Mouse (Mus musculus): ENCODE data around the gene Fndc8. TPM values are rescaled to one million over a fixed set of nuclear protein-coding genes. Genes with fewer than 3 reads are reported as not detected.

Fndc8 gene
- total and polyA plus RNA-seq, 2 experiments from 2014 or later, result 0.13 TPM; not detected in 1

DNA sequence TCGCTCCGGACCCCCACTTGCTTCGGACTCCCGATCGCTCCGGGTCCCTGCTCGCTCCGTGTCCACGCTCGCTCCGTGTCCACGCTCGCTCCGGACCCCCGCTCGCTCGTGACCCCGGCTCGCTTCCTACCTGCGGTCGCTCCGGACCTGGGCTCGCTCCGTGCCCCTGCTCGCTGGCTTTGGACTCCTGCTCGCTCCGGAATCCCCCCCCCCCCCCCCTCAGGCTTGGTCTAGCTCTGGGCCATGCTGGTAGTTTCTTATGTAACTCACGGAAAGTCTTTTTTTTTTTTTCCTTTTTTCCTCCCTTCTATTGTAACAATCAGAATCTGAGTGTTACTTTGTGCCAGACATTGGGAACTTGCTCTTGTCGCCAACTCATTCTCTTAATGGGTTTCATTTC lies 41.3 kb downstream of the Fndc8 start:
- H3K4me1 ChIP-seq (ENCODE audit: insufficient read depth, low read length), result no peaks in the 10 kb centered on the region
- under 1% methylated on average over 27 of the region's 29 CpGs for WGBS
- no peak overlapping the region for H3K27ac ChIP-seq
- H3K9ac ChIP-seq (replicated peaks; ENCODE audit: low read length), result no peak overlapping the region; the same call in 1 of the 2 replicates
- peak overlapping the region; percentile 81 for H3K4me2 ChIP-seq (ENCODE audit: low read depth, low read length)
- 0 out of 2 replicates have a peak, but pooled peaks have one; percentile 56 for ATAC-seq
- no peaks in the 10 kb centered on the region for H3K9me3 ChIP-seq (ENCODE audit: low read length)
- TF ChIP-seq CTCF (IDR thresholded peaks at IDR 0.05; ENCODE audit: low read depth), result no peak
- no peaks in the 10 kb centered on the region for H3K36me3 ChIP-seq (ENCODE audit: insufficient read depth, low read length)
- DNase-seq (ENCODE audit: low spot score), result no peak
- H3K4me3 ChIP-seq (ENCODE audit: low read length), result peak overlapping the region; percentile 52
- H3K27me3 ChIP-seq (ENCODE audit: insufficient read depth, low read length), result peaks cover 31% of the 10 kb centered on the region

DNA sequence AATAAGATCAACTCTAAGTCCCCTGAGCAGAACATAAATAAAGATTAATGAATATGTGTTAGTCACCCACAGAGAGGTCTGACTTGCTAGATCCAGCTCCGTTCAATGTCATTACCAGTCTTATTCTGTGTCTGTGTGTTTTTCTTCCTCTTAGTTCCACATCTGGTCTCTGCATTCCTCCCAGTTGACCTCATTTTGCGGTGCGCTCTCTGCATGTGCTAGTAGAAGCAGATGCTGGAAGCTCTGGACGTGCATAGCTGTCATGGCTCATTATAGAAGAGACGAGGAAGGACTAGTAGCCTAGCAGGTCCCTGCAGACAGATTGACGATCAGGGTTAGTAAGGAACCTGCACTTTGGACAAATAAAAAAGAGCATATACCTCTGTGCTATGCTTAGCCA lies 51.4 kb downstream of the Fndc8 start:
- Histone ChIP-seq H3K36me3 (ENCODE audit: insufficient read depth, low read length) (no peaks in the 10 kb centered on the region), H3K9me3 (ENCODE audit: low read length) (no peaks in the 10 kb centered on the region), H3K4me1 (ENCODE audit: insufficient read depth, low read length) (no peaks in the 10 kb centered on the region), H3K4me2 (ENCODE audit: low read depth, low read length) (no peak overlapping the region), H3K4me3 (ENCODE audit: low read length) (no peak overlapping the region), H3K9ac (replicated peaks; ENCODE audit: low read length) (no peak overlapping the region), H3K27ac (no peak overlapping the region), H3K27me3 (ENCODE audit: insufficient read depth, low read length) (no peaks in the 10 kb centered on the region)
- no peak for TF ChIP-seq CTCF (IDR thresholded peaks at IDR 0.05; ENCODE audit: low read depth)
- WGBS, result 54% methylated on average over 6 of the region's 6 CpGs
- DNase-seq (ENCODE audit: low spot score) (no peak), ATAC-seq (no peak)

DNA sequence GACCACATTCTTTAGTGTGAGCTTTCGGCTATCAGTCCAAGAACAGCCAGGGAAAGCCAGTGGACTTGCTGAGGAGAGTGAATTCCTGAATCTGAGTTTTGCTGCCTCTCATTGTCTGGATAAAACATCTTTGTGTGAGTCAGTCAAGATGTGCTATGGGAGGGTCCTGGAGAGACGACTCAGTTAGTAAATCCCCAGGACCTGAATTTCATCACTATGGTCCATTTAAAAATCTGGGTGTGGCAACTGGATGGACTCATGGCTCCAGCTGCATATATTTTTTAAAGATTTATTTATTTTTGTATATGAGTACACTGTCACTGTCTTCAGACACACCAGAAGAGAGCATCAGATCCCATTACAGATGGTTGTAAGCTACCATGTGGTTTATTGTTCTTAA lies 53.7 kb downstream of the Fndc8 start:
- 67% methylated on average over 2 of the region's 2 CpGs for WGBS
- Histone ChIP-seq H3K9ac (replicated peaks; ENCODE audit: low read length) (no peak overlapping the region), H3K4me2 (ENCODE audit: low read depth, low read length) (no peak overlapping the region), H3K4me3 (ENCODE audit: low read length) (no peak overlapping the region), H3K9me3 (ENCODE audit: low read length) (no peaks in the 10 kb centered on the region), H3K4me1 (ENCODE audit: insufficient read depth, low read length) (no peaks in the 10 kb centered on the region), H3K36me3 (ENCODE audit: insufficient read depth, low read length) (no peaks in the 10 kb centered on the region), H3K27ac (no peak overlapping the region), H3K27me3 (ENCODE audit: insufficient read depth, low read length) (peaks cover 2% of the 10 kb centered on the region; the same call in 1 of the 2 replicates)
- ATAC-seq, result no peak
- no peak for TF ChIP-seq CTCF (IDR thresholded peaks at IDR 0.05; ENCODE audit: low read depth)
- no peak for DNase-seq (ENCODE audit: low spot score)

DNA sequence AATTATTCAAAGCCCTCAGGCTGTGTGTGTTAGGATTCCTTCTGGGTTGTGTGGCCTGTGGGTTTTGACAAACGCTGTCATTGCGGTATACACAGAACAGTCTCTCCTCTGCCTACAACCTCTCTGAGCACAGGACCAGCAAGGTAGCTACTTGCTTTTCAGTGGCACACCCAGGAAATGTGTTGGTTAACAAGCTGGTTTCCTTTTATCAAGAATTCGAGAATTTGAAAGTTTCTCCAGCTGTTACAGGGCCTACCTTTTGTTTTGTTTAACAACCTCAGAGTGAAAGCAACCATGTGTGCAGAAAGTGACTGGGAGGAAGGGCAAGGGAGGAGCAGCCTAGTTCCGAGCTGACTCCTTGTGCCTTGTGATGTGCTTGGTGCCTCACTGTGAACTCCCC lies 55.5 kb downstream of the Fndc8 start:
- H3K4me1 ChIP-seq (ENCODE audit: insufficient read depth, low read length), result no peaks in the 10 kb centered on the region
- DNase-seq (ENCODE audit: low spot score) (no peak), ATAC-seq (no peak)
- H3K27ac ChIP-seq, result no peak overlapping the region
- H3K9ac ChIP-seq (replicated peaks; ENCODE audit: low read length), result no peak overlapping the region
- peaks cover 18% of the 10 kb centered on the region for H3K27me3 ChIP-seq (ENCODE audit: insufficient read depth, low read length)
- WGBS, result 46% methylated on average over 4 of the region's 4 CpGs
- no peaks in the 10 kb centered on the region for H3K36me3 ChIP-seq (ENCODE audit: insufficient read depth, low read length)
- TF ChIP-seq CTCF (IDR thresholded peaks at IDR 0.05; ENCODE audit: low read depth), result no peak
- no peak overlapping the region for H3K4me3 ChIP-seq (ENCODE audit: low read length)
- no peak overlapping the region for H3K4me2 ChIP-seq (ENCODE audit: low read depth, low read length)
- H3K9me3 ChIP-seq (ENCODE audit: low read length), result no peaks in the 10 kb centered on the region

DNA sequence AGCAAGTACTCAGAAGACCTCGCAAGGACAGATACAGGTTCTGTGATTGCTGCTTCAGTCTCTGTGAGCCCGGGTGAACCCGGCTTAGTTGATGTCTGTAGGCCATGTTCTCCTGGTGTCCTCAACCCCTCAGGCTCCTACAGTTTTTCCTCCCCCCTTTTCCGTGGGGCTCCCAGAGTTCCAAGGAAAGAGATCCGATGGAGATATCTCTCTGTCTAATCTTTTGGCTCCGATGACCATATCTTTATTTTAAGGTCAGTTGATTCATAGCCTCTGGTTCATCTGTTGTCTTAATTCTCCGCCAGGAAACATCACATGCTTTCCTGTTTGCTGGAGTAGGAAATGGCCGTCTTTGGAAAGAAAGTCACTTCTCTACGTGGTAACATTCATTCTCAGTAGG lies 57.1 kb downstream of the Fndc8 start:
- 85% methylated on average over 9 of the region's 9 CpGs for WGBS
- no peak for TF ChIP-seq CTCF (IDR thresholded peaks at IDR 0.05; ENCODE audit: low read depth)
- H3K4me3 ChIP-seq (ENCODE audit: low read length), result no peak overlapping the region
- no peaks in the 10 kb centered on the region for H3K36me3 ChIP-seq (ENCODE audit: insufficient read depth, low read length)
- ATAC-seq, result no peak
- no peak overlapping the region for H3K27ac ChIP-seq
- DNase-seq (ENCODE audit: low spot score), result no peak
- H3K9me3 ChIP-seq (ENCODE audit: low read length), result no peaks in the 10 kb centered on the region
- H3K4me2 ChIP-seq (ENCODE audit: low read depth, low read length), result no peak overlapping the region
- H3K4me1 ChIP-seq (ENCODE audit: insufficient read depth, low read length), result no peaks in the 10 kb centered on the region
- H3K27me3 ChIP-seq (ENCODE audit: insufficient read depth, low read length), result peaks cover 18% of the 10 kb centered on the region
- no peak overlapping the region for H3K9ac ChIP-seq (replicated peaks; ENCODE audit: low read length)

Other genes with a start within 250 kb of the Fndc8 start
- 0.31 TPM in 1 of 2 replicates, not detected in the other for gene Cct6b, start 127.8 kb upstream of the Fndc8 start, total RNA-seq (2014; rRNA removed)
- 0.34 and 0.39 TPM in 2 replicates for gene Cct6b, start 127.8 kb upstream of the Fndc8 start, polyA plus RNA-seq (2015; fragmentation: Nextera tagmentation; extraction: Ambion mirVana)
- gene Zfp830, start 127.8 kb upstream of the Fndc8 start, total RNA-seq (2014; rRNA removed), result 7.9 and 14.5 TPM in 2 replicates
- gene Zfp830, start 127.8 kb upstream of the Fndc8 start, polyA plus RNA-seq (2015; fragmentation: Nextera tagmentation; extraction: Ambion mirVana), result 17.4 and 18.6 TPM in 2 replicates
- gene Lig3, start 111.0 kb upstream of the Fndc8 start, total RNA-seq (2014; rRNA removed), result 45.3 and 51.5 TPM in 2 replicates
- gene Lig3, start 111.0 kb upstream of the Fndc8 start, polyA plus RNA-seq (2015; fragmentation: Nextera tagmentation; extraction: Ambion mirVana), result 15.6 and 16.2 TPM in 2 replicates
- gene Rffl, start 20.9 kb upstream of the Fndc8 start, total RNA-seq (2014; rRNA removed), result 4.9 and 6.1 TPM in 2 replicates
- 2.5 and 3.2 TPM in 2 replicates for gene Rffl, start 20.9 kb upstream of the Fndc8 start, polyA plus RNA-seq (2015; fragmentation: Nextera tagmentation; extraction: Ambion mirVana)
- gene Rad51d, start 1.5 kb upstream of the Fndc8 start, total RNA-seq (2014; rRNA removed), result 8.9 and 11.4 TPM in 2 replicates
- gene Rad51d, start 1.5 kb upstream of the Fndc8 start, polyA plus RNA-seq (2015; fragmentation: Nextera tagmentation; extraction: Ambion mirVana), result 9.7 TPM in 2 replicates
- gene Nle1, start 16.3 kb downstream of the Fndc8 start, total RNA-seq (2014; rRNA removed), result 23.5 and 34.2 TPM in 2 replicates
- gene Nle1, start 16.3 kb downstream of the Fndc8 start, polyA plus RNA-seq (2015; fragmentation: Nextera tagmentation; extraction: Ambion mirVana), result 26.0 and 27.2 TPM in 2 replicates
- gene Unc45b, start 18.4 kb downstream of the Fndc8 start, total RNA-seq (2014; rRNA removed), result 0.42 and 4.5 TPM in 2 replicates
- gene Unc45b, start 18.4 kb downstream of the Fndc8 start, polyA plus RNA-seq (2015; fragmentation: Nextera tagmentation; extraction: Ambion mirVana), result 2.4 and 3.4 TPM in 2 replicates
- 1.8 and 2.2 TPM in 2 replicates for gene Slfn5, start 59.2 kb downstream of the Fndc8 start, total RNA-seq (2014; rRNA removed)
- gene Slfn5, start 59.2 kb downstream of the Fndc8 start, polyA plus RNA-seq (2015; fragmentation: Nextera tagmentation; extraction: Ambion mirVana), result 2.1 and 2.4 TPM in 2 replicates
- 1.5 and 3.2 TPM in 2 replicates for gene Slfn9, start 99.7 kb downstream of the Fndc8 start, total RNA-seq (2014; rRNA removed)
- gene Slfn9, start 99.7 kb downstream of the Fndc8 start, polyA plus RNA-seq (2015; fragmentation: Nextera tagmentation; extraction: Ambion mirVana), result 2.2 and 2.4 TPM in 2 replicates
- 0.42 and 0.83 TPM in 2 replicates for gene Slfn8, start 128.7 kb downstream of the Fndc8 start, total RNA-seq (2014; rRNA removed)
- 0.21 and 0.25 TPM in 2 replicates for gene Slfn8, start 128.7 kb downstream of the Fndc8 start, polyA plus RNA-seq (2015; fragmentation: Nextera tagmentation; extraction: Ambion mirVana)
- 0.36 and 1.7 TPM in 2 replicates for gene Slfn2, start 173.0 kb downstream of the Fndc8 start, total RNA-seq (2014; rRNA removed)
- gene Slfn2, start 173.0 kb downstream of the Fndc8 start, polyA plus RNA-seq (2015; fragmentation: Nextera tagmentation; extraction: Ambion mirVana), result 1.6 and 2.0 TPM in 2 replicates
- gene Slfn1, start 224.7 kb downstream of the Fndc8 start, total RNA-seq (2014; rRNA removed), result not detected in 2 replicates
- gene Slfn1, start 224.7 kb downstream of the Fndc8 start, polyA plus RNA-seq (2015; fragmentation: Nextera tagmentation; extraction: Ambion mirVana), result 0.08 and 0.09 TPM in 2 replicates